Mouse (Mus musculus): ENCODE data around the gene D8Ertd738e.

The D8Ertd738e gene

GRCm38 (mm10) chr8:84249257-84250170, at the start of gene D8Ertd738e:
Gene D8Ertd738e (minus strand): TSS chr8:84249719.
- peak; percentile 83 to 90 for DNase-seq (ENCODE audit: low spot score in 2 of 2)

DNA sequence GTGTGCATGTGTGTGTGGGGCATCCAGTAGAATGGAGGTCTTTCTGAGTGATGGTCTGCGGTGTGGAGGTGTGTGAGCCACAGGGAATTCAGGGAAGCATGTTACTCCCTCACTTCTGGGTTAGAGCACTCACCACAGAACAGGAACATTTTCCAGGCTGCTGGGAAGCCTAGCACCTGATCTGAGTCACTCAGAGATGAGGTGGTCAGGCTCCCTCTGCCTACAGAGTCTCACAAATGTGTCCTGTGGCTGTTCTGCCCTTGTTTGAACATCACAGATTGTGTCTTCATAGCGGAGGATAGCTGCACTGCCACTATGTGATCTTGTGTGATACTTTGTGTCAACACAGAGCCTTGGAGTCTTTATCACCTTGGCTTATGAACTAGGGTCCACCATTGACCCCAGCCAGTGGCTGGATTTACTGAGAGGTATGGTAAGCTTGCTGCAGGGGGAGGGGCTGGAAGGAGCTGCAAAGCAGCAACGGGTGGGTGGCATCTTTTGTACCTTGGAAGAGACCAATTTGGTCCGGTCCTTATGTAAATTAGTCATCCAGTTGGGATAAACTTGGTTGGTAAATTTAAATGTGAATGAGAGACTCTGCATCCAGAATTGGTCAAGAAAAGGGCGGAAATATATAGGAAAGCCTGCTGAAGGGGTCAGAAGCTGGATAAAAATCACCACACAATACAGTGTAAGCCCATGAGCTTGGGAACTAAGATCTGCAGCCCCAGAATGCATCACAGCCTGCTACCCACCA, 47.7 kb upstream of the D8Ertd738e start:
- DNase-seq (ENCODE audit: low spot score in 2 of 2), result no peak

- DNase-seq (ENCODE audit: low spot score in 2 of 2), result peak in 1 of 2 experiments; percentile 77
Measured at GRCm38 (mm10) chr8:84291688-84292087, 42.2 kb upstream of the D8Ertd738e start.

DNA sequence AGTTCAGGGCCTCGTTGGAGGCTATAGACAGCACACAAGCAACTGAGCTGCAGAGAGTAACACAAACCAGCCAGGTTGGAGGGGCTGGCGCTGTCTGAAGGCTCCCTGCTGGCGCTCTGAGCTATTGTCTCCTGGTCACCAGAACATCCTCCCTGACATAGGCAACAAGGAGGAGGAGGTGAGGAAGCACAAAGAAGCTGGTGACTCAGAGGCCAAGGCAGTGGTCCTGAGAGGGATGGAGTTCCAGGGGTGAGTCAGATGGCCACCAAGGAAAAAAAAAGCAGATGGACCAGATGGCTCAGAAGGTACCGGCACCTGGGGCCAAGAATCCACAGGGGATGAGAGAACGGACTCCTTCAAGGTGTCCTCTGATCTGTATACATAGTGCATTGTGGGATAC, 41.6 kb upstream of the D8Ertd738e start:
- no peak for DNase-seq (ENCODE audit: low spot score in 2 of 2)

DNA sequence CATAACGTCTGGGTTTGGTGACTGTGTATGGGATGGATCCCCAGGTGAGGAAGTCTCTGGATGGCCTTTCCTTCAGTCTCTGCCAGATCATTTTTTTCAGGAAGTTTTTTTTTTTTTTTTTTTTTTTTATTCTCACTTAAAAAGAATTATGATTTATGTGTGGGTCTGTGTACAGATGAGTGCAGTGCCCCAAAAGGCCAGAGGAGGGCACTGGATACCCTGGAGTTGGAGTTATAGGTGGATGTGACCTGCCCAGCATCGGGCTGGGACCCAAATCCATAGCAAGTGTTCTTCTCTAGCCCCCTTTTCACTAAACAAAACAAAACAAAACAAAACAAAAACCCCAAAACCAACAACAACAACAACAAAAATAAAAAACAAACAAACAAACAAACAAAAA, 39.4 kb upstream of the D8Ertd738e start:
- DNase-seq (ENCODE audit: low spot score in 2 of 2), result no peak

DNA sequence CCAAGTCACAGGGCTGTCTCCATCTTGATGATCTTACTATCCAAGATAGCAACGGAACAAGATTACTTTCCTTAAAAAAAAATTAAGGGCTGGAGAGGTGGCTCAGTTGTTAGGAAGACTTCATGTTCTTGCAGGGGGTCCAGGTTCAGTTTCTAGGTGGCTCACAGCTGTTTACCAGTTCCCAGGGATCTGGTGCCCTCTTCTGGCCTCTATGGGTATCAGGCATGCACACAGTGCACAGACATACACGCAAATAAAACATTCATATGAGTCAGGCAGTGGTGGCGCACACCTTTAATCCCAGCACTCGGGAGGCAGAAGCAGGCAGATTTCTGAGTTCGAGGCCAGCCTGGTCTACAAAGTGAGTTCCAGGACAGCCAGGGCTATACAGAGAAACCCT, 36.1 kb upstream of the D8Ertd738e start:
- DNase-seq (ENCODE audit: low spot score in 2 of 2), result peak in 1 of 2 experiments; percentile 39

GRCm38 (mm10) chr8:84284608-84285063, 35.1 kb upstream of the D8Ertd738e start:
- DNase-seq (ENCODE audit: low spot score in 2 of 2), result no peak

DNA sequence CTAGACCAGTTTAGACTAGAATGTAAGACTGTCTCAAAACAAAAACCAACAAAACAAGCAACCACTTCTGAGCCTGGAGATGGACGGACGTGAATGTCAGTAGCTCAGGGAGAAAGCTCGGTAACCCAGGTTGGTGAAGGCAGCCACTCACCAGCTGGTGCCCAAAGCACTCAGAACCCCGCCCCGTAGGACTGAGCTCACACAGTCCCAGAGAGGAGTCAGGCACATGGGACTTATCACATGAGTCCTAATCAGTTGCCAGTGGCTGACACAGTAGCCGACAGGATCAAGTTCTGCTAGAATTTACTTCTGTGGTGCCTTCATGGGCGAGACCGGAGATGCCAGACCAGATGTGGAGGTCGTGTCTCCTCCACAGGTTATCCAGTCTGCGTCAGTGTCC, 31.3 kb upstream of the D8Ertd738e start:
- no peak for DNase-seq (ENCODE audit: low spot score in 2 of 2)

- no peak for DNase-seq (ENCODE audit: low spot score in 2 of 2)
Measured at GRCm38 (mm10) chr8:84276447-84276846, 26.9 kb upstream of the D8Ertd738e start.

- no peak for DNase-seq (ENCODE audit: low spot score in 2 of 2)
Measured at GRCm38 (mm10) chr8:84273968-84274367, 24.4 kb upstream of the D8Ertd738e start.

- DNase-seq (ENCODE audit: low spot score in 2 of 2), result no peak
Measured at GRCm38 (mm10) chr8:84272302-84272701, 22.8 kb upstream of the D8Ertd738e start.

GRCm38 (mm10) chr8:84269950-84270773, 20.6 kb upstream of the D8Ertd738e start, which contains the start of gene Ccdc130:
Gene Ccdc130 (minus strand): TSS chr8:84270380.
- DNase-seq (ENCODE audit: low spot score in 2 of 2), result peak; percentile 100

- DNase-seq (ENCODE audit: low spot score in 2 of 2), result no peak
Measured at GRCm38 (mm10) chr8:84261098-84261497, 11.6 kb upstream of the D8Ertd738e start.

DNA sequence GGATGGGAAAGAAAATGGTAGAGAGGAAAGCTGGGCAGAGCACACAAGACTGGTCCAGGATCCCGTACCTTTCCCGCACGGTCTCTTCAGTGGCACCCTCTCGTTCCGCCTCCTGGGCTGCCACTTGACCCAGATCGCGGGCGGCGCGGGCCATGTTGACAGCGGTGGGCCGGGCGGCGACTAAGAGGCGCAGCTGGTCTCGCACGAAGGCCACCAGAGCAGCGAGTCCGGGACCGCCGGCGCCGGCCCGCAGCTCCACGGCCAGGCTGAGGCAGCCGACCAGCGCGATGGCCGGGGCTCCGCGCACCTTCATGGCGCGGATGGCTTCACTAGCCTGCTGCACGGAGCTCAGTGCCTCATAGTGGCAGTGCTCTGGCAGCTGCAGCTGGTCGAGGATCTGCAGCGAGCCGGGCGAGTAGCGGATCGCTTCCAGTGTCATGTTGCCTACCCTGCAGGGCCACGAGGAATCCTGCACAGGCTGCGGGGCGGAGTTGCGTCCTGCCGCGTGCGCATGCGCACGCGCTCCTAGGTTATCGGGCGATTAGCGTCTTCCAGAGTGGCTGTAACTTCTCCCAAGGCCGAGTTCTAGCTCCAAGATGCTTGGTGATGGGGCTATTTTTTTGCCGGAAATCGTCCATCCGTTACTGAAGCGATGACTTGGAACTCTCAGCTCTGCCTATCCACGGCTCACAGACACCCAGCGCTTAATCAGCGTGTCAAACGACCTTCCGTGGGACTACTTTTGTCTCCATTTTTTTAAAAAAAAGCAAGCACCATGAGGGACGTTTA, 7.5 kb upstream of the D8Ertd738e start, which contains the start of gene Mri1:
Gene Mri1, minus strand, starts transcription at position 505 of the 789 bp plus-strand sequence.
- DNase-seq (ENCODE audit: low spot score in 2 of 2), result peak; percentile 80 to 89

DNA sequence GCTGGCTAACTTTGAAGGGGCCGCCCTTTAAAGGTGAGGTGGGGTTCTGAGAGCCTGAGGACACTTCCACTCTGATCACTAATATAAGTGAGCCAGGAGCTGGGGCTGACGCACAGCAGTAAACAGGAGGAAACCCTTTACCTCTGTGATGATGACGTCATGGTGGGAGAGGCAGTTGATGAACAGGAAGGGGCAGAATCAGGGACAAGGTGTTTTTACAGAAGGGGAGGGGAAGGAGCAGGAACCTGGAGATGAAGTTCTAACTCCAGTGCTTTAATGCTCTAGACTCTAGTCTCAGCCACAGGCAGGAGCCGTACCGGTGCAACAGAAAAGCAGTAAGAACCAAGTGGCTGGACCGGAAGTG, 6.9 kb upstream of the D8Ertd738e start:
- no peak for DNase-seq (ENCODE audit: low spot score in 2 of 2)

DNA sequence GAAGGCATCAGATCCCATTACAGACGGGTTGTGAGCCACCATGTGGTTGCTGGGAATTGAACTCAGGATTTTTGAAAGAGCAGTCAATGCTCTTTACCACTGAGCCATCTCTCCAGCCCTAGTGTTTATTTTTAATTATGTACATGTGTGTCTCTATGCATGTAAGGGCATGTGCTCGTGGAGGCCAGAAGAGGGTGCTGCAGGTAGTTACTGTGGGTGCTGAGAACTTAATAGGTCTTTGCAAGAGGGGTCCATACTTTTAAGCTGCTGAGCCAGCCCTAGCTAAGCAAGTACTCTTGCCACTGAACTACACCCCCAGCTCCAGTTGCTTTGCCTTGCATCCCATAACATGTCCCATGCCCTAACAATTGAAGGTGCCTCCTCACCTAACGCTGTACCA, 6.3 kb upstream of the D8Ertd738e start:
- DNase-seq (ENCODE audit: low spot score in 2 of 2), result no peak

DNA sequence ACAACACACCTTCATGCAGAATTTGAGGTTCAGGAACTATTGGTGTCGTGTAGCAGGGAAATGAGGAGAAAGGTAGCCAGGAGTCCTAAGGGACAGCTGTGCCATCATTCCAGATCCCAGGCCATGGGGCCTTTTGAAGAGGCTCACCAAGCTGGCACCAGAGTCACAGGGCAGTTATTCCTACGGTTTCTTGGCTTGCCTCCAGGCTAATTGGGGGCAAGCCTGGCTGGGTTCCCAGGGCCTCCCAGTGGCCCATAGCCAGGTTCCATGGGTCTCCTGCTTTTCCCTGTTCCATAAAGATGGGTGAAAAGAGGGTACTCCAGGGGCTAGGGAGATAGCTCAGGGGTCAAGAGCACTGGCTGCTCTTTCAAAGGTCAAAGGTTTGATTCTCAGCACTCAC, 7.7 kb downstream of the D8Ertd738e start:
- no peak for DNase-seq (ENCODE audit: low spot score in 2 of 2)

DNA sequence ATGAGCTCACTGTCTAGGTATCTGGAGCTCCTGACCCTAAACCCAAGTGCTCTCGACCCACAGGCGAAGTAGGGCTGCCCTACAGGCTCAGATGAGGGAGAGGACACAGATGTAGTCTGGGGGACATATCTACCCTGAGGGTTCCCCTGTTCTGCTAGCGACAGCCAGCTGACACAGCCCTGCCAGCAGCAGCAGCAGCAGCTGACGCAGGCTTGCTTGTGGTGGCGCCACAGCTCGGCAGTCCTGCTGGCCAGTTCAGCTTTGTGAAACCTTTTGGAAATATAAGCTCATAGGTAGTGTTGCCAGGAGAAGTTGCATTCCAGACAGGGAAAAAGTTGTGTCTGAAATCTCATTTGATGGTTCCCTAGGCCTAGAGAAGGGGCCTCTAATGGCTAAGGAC, 8.4 kb downstream of the D8Ertd738e start:
- DNase-seq (ENCODE audit: low spot score in 2 of 2), result no peak

- DNase-seq (ENCODE audit: low spot score in 2 of 2), result no peak
Measured at GRCm38 (mm10) chr8:84237542-84238229, 11.8 kb downstream of the D8Ertd738e start.

- peak; percentile 96 to 99 for DNase-seq (ENCODE audit: low spot score in 2 of 2)
Measured at GRCm38 (mm10) chr8:84236998-84237473, 12.5 kb downstream of the D8Ertd738e start, which contains the start of gene Zswim4. Gene Zswim4 (minus strand): TSS chr8:84237055.

All from spleen, postnatal 4 days (tissue).